Mouse (Mus musculus): Measurements from ENCODE around the gene Cgnl1. TPM values are rescaled to one million over a fixed set of nuclear protein-coding genes. Genes with fewer than 3 reads are reported as not detected.

Gene Cgnl1
- polyA plus RNA-seq, 1 experiment = 3.9 TPM

- Histone ChIP-seq H3K4me1 (ENCODE audit: control insufficient read depth, insufficient read depth, insufficient read length) (no peaks in the 10 kb centered on the region), H3K27ac (ENCODE audit: insufficient read depth, low read length) (no peak overlapping the region), H3K27me3 (ENCODE audit: control insufficient read depth, insufficient read depth, low read length) (no peaks in the 10 kb centered on the region), H3K36me3 (ENCODE audit: control insufficient read depth, insufficient read depth, low read length) (no peaks in the 10 kb centered on the region), H3K4me3 (ENCODE audit: extremely low read depth, insufficient read depth, insufficient read length) (no peak overlapping the region)
- no peak for DNase-seq (ENCODE audit: low read depth in 1 of 2, low spot score in 2 of 2)
- TF ChIP-seq CTCF (IDR thresholded peaks at IDR 0.05; ENCODE audit: extremely low read depth, insufficient read depth, insufficient read length, insufficient replicate concordance) (no peak), POLR2A (IDR thresholded peaks at IDR 0.05; ENCODE audit: low read depth, low read length) (no peak)
- WGBS = 84% methylated on average over 5 of the region's 5 CpGs
Observed at GRCm38 (mm10) chr9:71670677-71671076, 100.7 kb downstream of the Cgnl1 start.

- Histone ChIP-seq H3K36me3 (ENCODE audit: control insufficient read depth, insufficient read depth, low read length) (no peaks in the 10 kb centered on the region), H3K27ac (ENCODE audit: insufficient read depth, low read length) (no peak overlapping the region), H3K4me1 (ENCODE audit: control insufficient read depth, insufficient read depth, insufficient read length) (no peaks in the 10 kb centered on the region), H3K27me3 (ENCODE audit: control insufficient read depth, insufficient read depth, low read length) (no peaks in the 10 kb centered on the region), H3K4me3 (ENCODE audit: extremely low read depth, insufficient read depth, insufficient read length) (no peak overlapping the region)
- TF ChIP-seq POLR2A (IDR thresholded peaks at IDR 0.05; ENCODE audit: low read depth, low read length) (no peak), CTCF (IDR thresholded peaks at IDR 0.05; ENCODE audit: extremely low read depth, insufficient read depth, insufficient read length, insufficient replicate concordance) (no peak)
- 9% methylated on average over 5 of the region's 5 CpGs for WGBS
- DNase-seq (ENCODE audit: low read depth in 1 of 2, low spot score in 2 of 2) = no peak
Observed at GRCm38 (mm10) chr9:71667616-71668015, 103.8 kb downstream of the Cgnl1 start.

- TF ChIP-seq CTCF (IDR thresholded peaks at IDR 0.05; ENCODE audit: extremely low read depth, insufficient read depth, insufficient read length, insufficient replicate concordance) (no peak), POLR2A (IDR thresholded peaks at IDR 0.05; ENCODE audit: low read depth, low read length) (no peak)
- no peak overlapping the region for H3K27ac ChIP-seq (ENCODE audit: insufficient read depth, low read length)
- H3K4me3 ChIP-seq (ENCODE audit: extremely low read depth, insufficient read depth, insufficient read length) = no peak overlapping the region
- no peak for DNase-seq (ENCODE audit: low read depth in 1 of 2, low spot score in 2 of 2)
- WGBS = 95% methylated on average over 6 of the region's 6 CpGs
- H3K36me3 ChIP-seq (ENCODE audit: control insufficient read depth, insufficient read depth, low read length) = no peaks in the 10 kb centered on the region
- H3K27me3 ChIP-seq (ENCODE audit: control insufficient read depth, insufficient read depth, low read length) = no peaks in the 10 kb centered on the region
- H3K4me1 ChIP-seq (ENCODE audit: control insufficient read depth, insufficient read depth, insufficient read length) = no peaks in the 10 kb centered on the region
Observed at GRCm38 (mm10) chr9:71666432-71666831, 105.0 kb downstream of the Cgnl1 start.

- no peak for TF ChIP-seq POLR2A (IDR thresholded peaks at IDR 0.05; ENCODE audit: low read depth, low read length)
- no peak for TF ChIP-seq CTCF (IDR thresholded peaks at IDR 0.05; ENCODE audit: extremely low read depth, insufficient read depth, insufficient read length, insufficient replicate concordance)
- no peak overlapping the region for H3K4me3 ChIP-seq (ENCODE audit: extremely low read depth, insufficient read depth, insufficient read length)
- H3K36me3 ChIP-seq (ENCODE audit: control insufficient read depth, insufficient read depth, low read length) = no peaks in the 10 kb centered on the region
- DNase-seq (ENCODE audit: low read depth in 1 of 2, low spot score in 2 of 2) = no peak
- 92% methylated on average over 3 of the region's 3 CpGs for WGBS
- no peaks in the 10 kb centered on the region for H3K27me3 ChIP-seq (ENCODE audit: control insufficient read depth, insufficient read depth, low read length)
- no peaks in the 10 kb centered on the region for H3K4me1 ChIP-seq (ENCODE audit: control insufficient read depth, insufficient read depth, insufficient read length)
- H3K27ac ChIP-seq (ENCODE audit: insufficient read depth, low read length) = no peak overlapping the region
Observed at GRCm38 (mm10) chr9:71665493-71665892, 105.9 kb downstream of the Cgnl1 start.

- no peak for DNase-seq (ENCODE audit: low read depth in 1 of 2, low spot score in 2 of 2)
- Histone ChIP-seq H3K36me3 (ENCODE audit: control insufficient read depth, insufficient read depth, low read length) (no peaks in the 10 kb centered on the region), H3K4me3 (ENCODE audit: extremely low read depth, insufficient read depth, insufficient read length) (no peak overlapping the region), H3K4me1 (ENCODE audit: control insufficient read depth, insufficient read depth, insufficient read length) (no peaks in the 10 kb centered on the region), H3K27me3 (ENCODE audit: control insufficient read depth, insufficient read depth, low read length) (no peaks in the 10 kb centered on the region), H3K27ac (ENCODE audit: insufficient read depth, low read length) (no peak overlapping the region)
- 89% methylated on average over 3 of the region's 3 CpGs for WGBS
- TF ChIP-seq CTCF (IDR thresholded peaks at IDR 0.05; ENCODE audit: extremely low read depth, insufficient read depth, insufficient read length, insufficient replicate concordance) = no peak
- no peak for TF ChIP-seq POLR2A (IDR thresholded peaks at IDR 0.05; ENCODE audit: low read depth, low read length)
Observed at GRCm38 (mm10) chr9:71664855-71665254, 106.5 kb downstream of the Cgnl1 start.

GRCm38 (mm10) chr9:71663421-71664217 lies 107.8 kb downstream of the Cgnl1 start:
- Histone ChIP-seq H3K36me3 (ENCODE audit: control insufficient read depth, insufficient read depth, low read length) (no peaks in the 10 kb centered on the region), H3K4me1 (ENCODE audit: control insufficient read depth, insufficient read depth, insufficient read length) (no peaks in the 10 kb centered on the region), H3K27me3 (ENCODE audit: control insufficient read depth, insufficient read depth, low read length) (no peaks in the 10 kb centered on the region), H3K27ac (ENCODE audit: insufficient read depth, low read length) (no peak overlapping the region), H3K4me3 (ENCODE audit: extremely low read depth, insufficient read depth, insufficient read length) (no peak overlapping the region)
- TF ChIP-seq POLR2A (IDR thresholded peaks at IDR 0.05; ENCODE audit: low read depth, low read length) = no peak
- TF ChIP-seq CTCF (IDR thresholded peaks at IDR 0.05; ENCODE audit: extremely low read depth, insufficient read depth, insufficient read length, insufficient replicate concordance) = no peak
- DNase-seq (ENCODE audit: low read depth in 1 of 2, low spot score in 2 of 2) = no peak
- 83% methylated on average over 11 of the region's 11 CpGs for WGBS

GRCm38 (mm10) chr9:71660540-71660939 lies 110.9 kb downstream of the Cgnl1 start:
- H3K4me3 ChIP-seq (ENCODE audit: extremely low read depth, insufficient read depth, insufficient read length) = no peak overlapping the region
- TF ChIP-seq CTCF (IDR thresholded peaks at IDR 0.05; ENCODE audit: extremely low read depth, insufficient read depth, insufficient read length, insufficient replicate concordance) (no peak), POLR2A (IDR thresholded peaks at IDR 0.05; ENCODE audit: low read depth, low read length) (no peak)
- H3K27me3 ChIP-seq (ENCODE audit: control insufficient read depth, insufficient read depth, low read length) = no peaks in the 10 kb centered on the region
- H3K4me1 ChIP-seq (ENCODE audit: control insufficient read depth, insufficient read depth, insufficient read length) = no peaks in the 10 kb centered on the region
- WGBS = 56% methylated on average over 9 of the region's 9 CpGs
- no peaks in the 10 kb centered on the region for H3K36me3 ChIP-seq (ENCODE audit: control insufficient read depth, insufficient read depth, low read length)
- no peak overlapping the region for H3K27ac ChIP-seq (ENCODE audit: insufficient read depth, low read length)
- DNase-seq (ENCODE audit: low read depth in 1 of 2, low spot score in 2 of 2) = no peak

All from spleen, adult 2 months (tissue).